Mouse (Mus musculus) layer of hippocampus, adult 2 months (tissue): Measurements from ENCODE around the gene Tmem167. TPM values are rescaled to one million over a fixed set of nuclear protein-coding genes. Genes with fewer than 3 reads are reported as not detected.
"Not testable (repeated sequence)": the region's sequence is repeated elsewhere in the genome, so short reads cannot be mapped to it uniquely, and the experiment has no call there.

Experiments
- DNase-seq, 2 experiments: peaks; one replicate each; pipeline ENCODE4 v3.0.0; 2022; ENCODE audit warnings: low spot score in 2 of 2
- H3K27ac ChIP-seq: fragments of 200-600 bp; 2 replicates; pipeline ENCODE4 v1.8.1; 2022
- H3K4me3 ChIP-seq: fragments of 200-600 bp; 2 replicates; pipeline ENCODE4 v1.8.1; 2022; ENCODE audit warnings: mild to moderate bottlenecking
- CTCF ChIP-seq: fragments of 200-600 bp; conservative IDR thresholded peaks from 2 replicates; pipeline ENCODE4 v1.8.1; 2022; ENCODE audit warnings: antibody characterized with exemption, mild to moderate bottlenecking, moderate library complexity
- long read RNA-seq, 2 experiments: library from polyadenylated mRNA; stranded (forward); transcript quantifications; one replicate each; pipeline ENCODE4 v2.0.0; 2021; ENCODE audit warnings: borderline mapping rate in 2 of 2
- total RNA-seq, 2 experiments: library from RNA; stranded (reverse); gene quantifications; 2 replicates each; pipeline ENCODE4 v1.2.3; 2021

Tmem167 gene
- 10 to 100 TPM; 22.8 to 23.0 TPM for total RNA-seq
- long read RNA-seq, experiment 1, full-length matches to known transcripts = 51 of 58 reads
- long read RNA-seq, experiment 1, partial matches to known transcripts = 1 of 58 reads
- long read RNA-seq, experiment 1, other reads (novel, unspliced or antisense) = 6 of 58 reads
- long read RNA-seq, experiment 2, full-length matches to known transcripts = 72 of 84 reads
- long read RNA-seq, experiment 2, partial matches to known transcripts = 2 of 84 reads
- long read RNA-seq, experiment 2, other reads (novel, unspliced or antisense) = 10 of 84 reads

- H3K27ac ChIP-seq = peak within 1 kb of the TSS; percentile 91
- H3K4me3 ChIP-seq = peak within 1 kb of the TSS; percentile 97
- TF ChIP-seq CTCF = no peak
- DNase-seq = peak; percentile 97 to 99
Observed at GRCm38 (mm10) chr13:90088962-90089824, at the start of gene Tmem167, which contains the start of gene Xrcc4. Gene Tmem167, plus strand, starts transcription at chr13:90089123. Gene Xrcc4, minus strand, starts transcription at chr13:90089608.

GRCm38 (mm10) chr13:90039613-90040012 lies 49.3 kb upstream of the Tmem167 start:
- Histone ChIP-seq H3K4me3 (no peak overlapping the region), H3K27ac (no peak overlapping the region)
- TF ChIP-seq CTCF = no peak
- no peak for DNase-seq

- DNase-seq = no peak
- TF ChIP-seq CTCF = peak; percentile 38
- H3K4me3 ChIP-seq = no peak overlapping the region
- H3K27ac ChIP-seq = no peak overlapping the region
Observed at GRCm38 (mm10) chr13:90051735-90052134, 37.2 kb upstream of the Tmem167 start.

GRCm38 (mm10) chr13:90052408-90052807 lies 36.5 kb upstream of the Tmem167 start:
- TF ChIP-seq CTCF = no peak
- H3K27ac ChIP-seq = no peak overlapping the region
- H3K4me3 ChIP-seq = no peak overlapping the region
- DNase-seq = no peak

GRCm38 (mm10) chr13:90061877-90062276 lies 27.0 kb upstream of the Tmem167 start:
- TF ChIP-seq CTCF = no peak
- no peak overlapping the region for H3K4me3 ChIP-seq
- no peak for DNase-seq
- H3K27ac ChIP-seq = no peak overlapping the region

- H3K27ac ChIP-seq = peak overlapping the region; percentile 91
- DNase-seq = no peak
Observed at GRCm38 (mm10) chr13:90089825-90090183, 881 bp downstream of the Tmem167 start.

GRCm38 (mm10) chr13:90101514-90101913 lies 12.6 kb downstream of the Tmem167 start:
- no peak overlapping the region for H3K27ac ChIP-seq
- no peak for DNase-seq
- no peak for TF ChIP-seq CTCF
- H3K4me3 ChIP-seq = no peak overlapping the region

More at GRCm38 (mm10) chr13:90089825-90090183, 881 bp downstream of the Tmem167 start:
- no peak for TF ChIP-seq CTCF
- H3K4me3 ChIP-seq = peak overlapping the region; percentile 97

- TF ChIP-seq CTCF = no peak
- no peak overlapping the region for H3K4me3 ChIP-seq
- DNase-seq = no peak
- H3K27ac ChIP-seq = no peak overlapping the region
Observed at GRCm38 (mm10) chr13:90106139-90106538, 17.2 kb downstream of the Tmem167 start.

GRCm38 (mm10) chr13:90108746-90109145 lies 19.8 kb downstream of the Tmem167 start:
- DNase-seq, H3K4me3 ChIP-seq, H3K27ac ChIP-seq: not testable (repeated sequence)

- H3K4me3 ChIP-seq = no peak overlapping the region
- peak overlapping the region; percentile 46 for H3K27ac ChIP-seq
- no peak for DNase-seq
- TF ChIP-seq CTCF = no peak
Observed at GRCm38 (mm10) chr13:90111681-90112080, 22.8 kb downstream of the Tmem167 start.

GRCm38 (mm10) chr13:90136156-90136910 lies 47.4 kb downstream of the Tmem167 start:
- no peak for TF ChIP-seq CTCF
- Histone ChIP-seq H3K4me3 (no peak overlapping the region), H3K27ac (peak overlapping the region; percentile 39; the same call in 1 of the 2 replicates)
- peak; percentile 25 to 33 for DNase-seq

GRCm38 (mm10) chr13:90141681-90142080 lies 52.8 kb downstream of the Tmem167 start:
- H3K4me3 ChIP-seq = no peak overlapping the region
- TF ChIP-seq CTCF = no peak
- DNase-seq = no peak
- H3K27ac ChIP-seq = no peak overlapping the region

GRCm38 (mm10) chr13:90143245-90143644 lies 54.3 kb downstream of the Tmem167 start:
- no peak for DNase-seq
- Histone ChIP-seq H3K27ac (no peak overlapping the region), H3K4me3 (no peak overlapping the region)
- no peak for TF ChIP-seq CTCF
